Mouse (Mus musculus) midbrain, embryonic 16.5 days (tissue): ENCODE measurements around the gene Tuba1c. TPM values are rescaled to one million over a fixed set of nuclear protein-coding genes. Genes with fewer than 3 reads are reported as not detected.
A peak's percentile ranks its signal among the peaks of the same experiment; 100 is the strongest.

Source experiments
- ATAC-seq: fragments of 200-750 bp; cut with Nextera tagmentation; 2 replicates; pipeline ENCODE4 v1.8.0; 2017; ENCODE audit warnings: moderate TSS enrichment
- H3K27ac ChIP-seq: fragments of 300-500 bp; sonication (generic); 2 replicates; pipeline ENCODE4 v1.5.1; 2014; ENCODE audit warnings: mild to moderate bottlenecking, low read length, mixed read lengths
- H3K27me3 ChIP-seq: fragments of 300-500 bp; sonication (generic); 2 replicates; pipeline ENCODE4 v1.6.1; 2014; ENCODE audit warnings: low read depth, low read length, mixed read lengths; ENCODE audit not compliant: control insufficient read depth, insufficient read depth
- H3K36me3 ChIP-seq: fragments of 300-500 bp; sonication (generic); 2 replicates; pipeline ENCODE4 v1.6.1; 2014; ENCODE audit warnings: mild to moderate bottlenecking, low read length, moderate library complexity, mixed read lengths; ENCODE audit not compliant: control insufficient read depth, insufficient read depth
- H3K4me1 ChIP-seq: fragments of 300-500 bp; sonication (generic); 2 replicates; pipeline ENCODE4 v1.6.1; 2014; ENCODE audit warnings: mild to moderate bottlenecking, low read length, mixed read lengths; ENCODE audit not compliant: control insufficient read depth, insufficient read depth
- H3K4me2 ChIP-seq: fragments of 300-500 bp; sonication (generic); 2 replicates; pipeline ENCODE4 v1.6.1; 2014; ENCODE audit warnings: mild to moderate bottlenecking, low read length, mixed read lengths
- H3K4me3 ChIP-seq: fragments of 300-500 bp; sonication (generic); 2 replicates; pipeline ENCODE4 v1.5.1; 2014; ENCODE audit warnings: low read depth, mild to moderate bottlenecking, low read length, moderate library complexity, mixed read lengths
- H3K9ac ChIP-seq: fragments of 300-500 bp; sonication (generic); 2 replicates; pipeline ENCODE4 v1.6.1; 2014; ENCODE audit warnings: low read depth, low read length, mixed read lengths
- H3K9me3 ChIP-seq: fragments of 300-500 bp; sonication (generic); replicated peaks from 2 replicates; pipeline ENCODE4 v1.6.1; 2014; ENCODE audit warnings: mild to moderate bottlenecking, low read length, mixed read lengths; ENCODE audit not compliant: control insufficient read depth, poor library complexity, severe bottlenecking
- WGBS: fragments of 180-500 bp; shearing (Covaris S2); extraction: QIAGEN DNeasy Blood & Tissue Kit; methylation state at CpG from one replicate; pipeline ENCODE4 v1.1.7; 2014; 5-methylcytosine and 5-hydroxymethylcytosine counted together
- polyA plus RNA-seq: library from polyadenylated mRNA; unstranded; fragments of >200 nt; fragmentation: Nextera tagmentation; extraction: Ambion mirVana; gene quantifications from 2 replicates; pipeline ENCODE4 v1.2.1, GENCODE M21; 2015

Tuba1c gene
- polyA plus RNA-seq, result 11.6 and 12.5 TPM in 2 replicates

GRCm38 (mm10) chr15:99029619-99030584 lies at the start of gene Tuba1c:
Gene Tuba1c, plus strand, starts transcription at chr15:99029891.
- ATAC-seq, result 0 out of 2 replicates have a peak, but pooled peaks have one; percentile 11
- H3K36me3 ChIP-seq, result no peaks in the 10 kb centered on the region
- peak within 1 kb of the TSS; percentile 50 for H3K9ac ChIP-seq
- peaks cover 14% of the 10 kb centered on the region for H3K4me1 ChIP-seq
- peaks cover 6% of the 10 kb centered on the region for H3K27me3 ChIP-seq
- H3K4me2 ChIP-seq, result peak within 1 kb of the TSS; percentile 58
- WGBS, result under 1% methylated on average over 52 of the region's 52 CpGs
- H3K4me3 ChIP-seq, result peak within 1 kb of the TSS; percentile 32
- H3K27ac ChIP-seq, result no peak within 1 kb of the TSS
- no peaks in the 10 kb centered on the region for H3K9me3 ChIP-seq

- no peak overlapping the region; the same call in 1 of the 2 replicates for H3K9ac ChIP-seq
- peaks cover 51% of the 10 kb centered on the region for H3K4me1 ChIP-seq
- no peak overlapping the region for H3K4me2 ChIP-seq
- H3K27me3 ChIP-seq, result no peaks in the 10 kb centered on the region
- no peak overlapping the region for H3K4me3 ChIP-seq
- 24% methylated on average over 7 of the region's 7 CpGs for WGBS
- no peaks in the 10 kb centered on the region for H3K9me3 ChIP-seq
- ATAC-seq, result no peak
- peak overlapping the region; percentile 61 for H3K27ac ChIP-seq
- no peaks in the 10 kb centered on the region for H3K36me3 ChIP-seq
These were observed 49.6 kb upstream of the Tuba1c start for GRCm38 (mm10) chr15:98980012-98980614.

- no peaks in the 10 kb centered on the region for H3K9me3 ChIP-seq
- no peaks in the 10 kb centered on the region for H3K27me3 ChIP-seq
- 63% methylated on average over 6 of the region's 6 CpGs for WGBS
- H3K27ac ChIP-seq, result peak overlapping the region; percentile 100
- H3K4me3 ChIP-seq, result no peak overlapping the region
- no peak overlapping the region for H3K9ac ChIP-seq
- no peaks in the 10 kb centered on the region for H3K36me3 ChIP-seq
- peaks cover 49% of the 10 kb centered on the region for H3K4me1 ChIP-seq
- ATAC-seq, result no peak
- H3K4me2 ChIP-seq, result peak overlapping the region; percentile 17; the same call in 1 of the 2 replicates
These were observed 47.6 kb upstream of the Tuba1c start for GRCm38 (mm10) chr15:98982100-98982499.

GRCm38 (mm10) chr15:98983431-98984081 lies 46.1 kb upstream of the Tuba1c start:
- Histone ChIP-seq H3K9ac (peak overlapping the region; percentile 68), H3K27me3 (no peaks in the 10 kb centered on the region), H3K4me1 (peaks cover 49% of the 10 kb centered on the region), H3K36me3 (no peaks in the 10 kb centered on the region), H3K27ac (peak overlapping the region; percentile 100), H3K4me2 (peak overlapping the region; percentile 74), H3K9me3 (no peaks in the 10 kb centered on the region), H3K4me3 (peak overlapping the region; percentile 42)
- 5% methylated on average over 16 of the region's 16 CpGs for WGBS
- ATAC-seq, result peak; percentile 40; the same call in 1 of the 2 replicates

- Histone ChIP-seq H3K4me1 (peaks cover 55% of the 10 kb centered on the region), H3K27me3 (no peaks in the 10 kb centered on the region), H3K36me3 (no peaks in the 10 kb centered on the region), H3K9ac (peak overlapping the region; percentile 78), H3K4me3 (peak overlapping the region; percentile 42), H3K9me3 (no peaks in the 10 kb centered on the region), H3K27ac (peak overlapping the region; percentile 100), H3K4me2 (peak overlapping the region; percentile 74)
- WGBS, result 15% methylated on average over 6 of the region's 6 CpGs
- no peak for ATAC-seq
These were observed 45.0 kb upstream of the Tuba1c start for GRCm38 (mm10) chr15:98984681-98985080.

- Histone ChIP-seq H3K9ac (peak overlapping the region; percentile 78), H3K27ac (peak overlapping the region; percentile 100), H3K4me2 (peak overlapping the region; percentile 74), H3K9me3 (no peaks in the 10 kb centered on the region), H3K36me3 (no peaks in the 10 kb centered on the region), H3K4me1 (peaks cover 57% of the 10 kb centered on the region), H3K4me3 (peak overlapping the region; percentile 42), H3K27me3 (no peaks in the 10 kb centered on the region)
- ATAC-seq, result peak; percentile 77
- 1% methylated on average over 29 of the region's 29 CpGs for WGBS
These were observed 44.3 kb upstream of the Tuba1c start for GRCm38 (mm10) chr15:98985240-98985981.

GRCm38 (mm10) chr15:98985982-98986715 lies 43.5 kb upstream of the Tuba1c start:
- Histone ChIP-seq H3K4me3 (peak overlapping the region; percentile 42), H3K36me3 (no peaks in the 10 kb centered on the region), H3K4me1 (peaks cover 64% of the 10 kb centered on the region), H3K27ac (peak overlapping the region; percentile 100), H3K9me3 (no peaks in the 10 kb centered on the region), H3K4me2 (peak overlapping the region; percentile 74), H3K27me3 (no peaks in the 10 kb centered on the region), H3K9ac (peak overlapping the region; percentile 78)
- 7% methylated on average over 12 of the region's 12 CpGs for WGBS
- ATAC-seq, result 0 out of 2 replicates have a peak, but pooled peaks have one; percentile 25
